Mouse (Mus musculus) liver, embryonic 18 days (tissue): ENCODE measurements around the gene Trim40. TPM values are rescaled to one million over a fixed set of nuclear protein-coding genes. Genes with fewer than 3 reads are reported as not detected.

Source experiments
- polyA plus RNA-seq: library from polyadenylated mRNA; depleted of rRNA; stranded (reverse); fragments of >200 nt; gene quantifications from 2 replicates; pipeline ENCODE4 v1.2.3, GENCODE M21; 2012; rRNA removed

Gene Trim40
- 0.01 TPM in 1 of 2 replicates, not detected in the other for polyA plus RNA-seq

GRCm38 (mm10) chr17:36890073-36890903, at the start of gene Trim40:
Gene Trim40, minus strand, starts transcription at chr17:36890123.

DNA sequence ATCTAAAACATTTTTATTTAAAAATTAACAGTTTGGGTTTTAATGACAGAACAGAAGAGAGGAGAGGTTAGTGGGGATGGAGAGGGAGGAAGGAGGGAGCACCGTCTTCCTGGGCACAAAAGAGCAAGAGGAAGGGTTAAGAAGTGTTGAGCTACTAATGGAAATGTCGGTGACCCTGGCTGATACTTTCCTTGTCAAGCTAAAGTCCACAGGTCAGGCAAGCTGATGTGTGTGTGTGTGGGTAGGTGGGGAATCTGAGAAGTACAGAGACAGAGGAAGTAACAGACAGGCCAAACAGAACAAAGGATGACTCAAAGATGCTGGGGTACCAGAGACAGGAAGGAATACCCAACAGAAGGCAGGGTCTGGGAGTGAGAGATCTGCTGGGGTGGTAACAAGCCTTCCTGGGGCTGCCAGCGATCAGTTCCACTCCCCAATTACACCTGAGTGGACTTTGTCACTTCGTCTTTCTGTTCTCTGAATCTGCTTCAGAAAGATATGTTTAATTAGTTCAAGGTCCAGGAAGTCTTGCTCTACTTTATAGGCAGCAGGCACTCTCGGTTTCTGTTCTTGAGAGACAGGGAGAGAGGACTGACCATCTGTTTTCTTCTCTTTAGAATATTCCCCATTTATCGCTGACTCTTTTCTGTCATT, 7.8 kb upstream of the Trim40 start, which contains the start of gene Trim31:
Gene Trim31, plus strand, starts transcription at position 567 of the 654 bp plus-strand sequence.

GRCm38 (mm10) chr17:36869284-36869954, 20.5 kb downstream of the Trim40 start, which contains the start of gene Trim10:
Gene Trim10, plus strand, starts transcription at chr17:36869574.

DNA sequence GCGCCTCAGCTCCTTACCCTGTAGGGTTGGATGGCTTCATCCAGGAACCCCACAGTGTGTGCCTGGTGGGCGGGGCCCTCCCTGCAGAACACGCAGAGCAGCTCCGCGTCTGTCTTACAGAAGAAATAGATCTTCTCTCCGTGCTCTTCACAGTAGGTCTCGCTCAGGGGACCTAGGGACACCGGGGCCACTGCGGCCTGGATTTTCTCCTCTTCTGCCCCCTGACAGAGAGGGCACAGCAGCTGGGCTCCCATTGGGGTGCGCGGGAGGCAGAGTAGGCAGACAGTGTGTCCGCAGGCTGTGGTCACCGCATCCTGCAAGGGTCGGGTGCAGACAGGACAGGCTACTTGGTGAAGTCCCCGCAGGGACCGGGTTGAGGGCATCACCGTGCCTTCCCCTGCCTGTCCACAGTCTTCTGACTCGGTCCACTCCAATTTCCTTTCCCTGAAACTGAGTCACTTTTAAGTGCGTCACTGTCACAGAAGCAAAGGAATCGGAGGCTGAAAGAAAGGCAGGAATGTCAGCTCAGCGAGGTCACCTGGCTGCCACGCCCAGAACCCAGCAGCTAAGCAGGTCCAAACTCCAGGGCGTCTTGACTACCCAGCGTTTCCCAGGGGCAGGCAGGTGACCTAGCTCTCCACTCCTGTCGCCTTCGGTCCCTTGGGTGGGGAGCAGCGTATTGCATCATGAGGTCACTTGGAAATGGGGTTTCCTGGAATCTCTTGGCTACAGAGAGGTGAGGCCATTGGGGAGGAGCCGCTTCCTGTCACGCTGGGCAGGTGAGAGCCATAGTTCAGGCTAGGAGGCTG, 23.0 kb downstream of the Trim40 start, which contains the start of gene Trim15:
Gene Trim15, minus strand, starts transcription at position 492 of the 809 bp plus-strand sequence.

GRCm38 (mm10) chr17:36836874-36837647, 52.9 kb downstream of the Trim40 start, which contains the start of gene Trim26:
Gene Trim26, plus strand, starts transcription at chr17:36837134.

Other genes with a start within 250 kb of the Trim40 start
- gene H2-M9, start 247.5 kb downstream of the Trim40 start, polyA plus RNA-seq, result not detected in 2 replicates
- not detected in 2 replicates for gene H2-M1, start 217.9 kb downstream of the Trim40 start, polyA plus RNA-seq
- gene H2-M10.5, start 117.2 kb downstream of the Trim40 start, polyA plus RNA-seq, result not detected in 2 replicates
- gene H2-M10.6, start 78.0 kb downstream of the Trim40 start, polyA plus RNA-seq, result not detected in 2 replicates
- 19.4 and 23.3 TPM in 2 replicates for gene Trim26, start 53.0 kb downstream of the Trim40 start, polyA plus RNA-seq
- gene Trim15, start 22.9 kb downstream of the Trim40 start, polyA plus RNA-seq, result 0.25 and 0.42 TPM in 2 replicates
- 37.1 and 43.0 TPM in 2 replicates for gene Trim10, start 20.5 kb downstream of the Trim40 start, polyA plus RNA-seq
- 0.04 TPM in 1 of 2 replicates, not detected in the other for gene Trim31, start 8.0 kb upstream of the Trim40 start, polyA plus RNA-seq
- gene Rnf39, start 52.8 kb upstream of the Trim40 start, polyA plus RNA-seq, result 0.05 and 0.07 TPM in 2 replicates
- 31.3 and 33.2 TPM in 2 replicates for gene Ppp1r11, start 61.6 kb upstream of the Trim40 start, polyA plus RNA-seq
- 15.5 and 17.6 TPM in 2 replicates for gene Znrd1, start 68.4 kb upstream of the Trim40 start, polyA plus RNA-seq
- gene Znrd1as, start 68.5 kb upstream of the Trim40 start, polyA plus RNA-seq, result 3.4 and 4.2 TPM in 2 replicates
- not detected in 2 replicates for gene 2410137M14Rik, start 91.1 kb upstream of the Trim40 start, polyA plus RNA-seq
- gene H2-M5, start 99.4 kb upstream of the Trim40 start, polyA plus RNA-seq, result 0.08 and 0.10 TPM in 2 replicates
- gene Zfp57, start 111.0 kb upstream of the Trim40 start, polyA plus RNA-seq, result 4.5 and 5.2 TPM in 2 replicates
- gene Mog, start 133.3 kb upstream of the Trim40 start, polyA plus RNA-seq, result not detected in 2 replicates
- gene Gabbr1, start 155.8 kb upstream of the Trim40 start, polyA plus RNA-seq, result 3.1 and 5.1 TPM in 2 replicates
- not detected in 2 replicates for gene Olfr90, start 198.4 kb upstream of the Trim40 start, polyA plus RNA-seq
- gene Olfr91, start 208.2 kb upstream of the Trim40 start, polyA plus RNA-seq, result not detected in 2 replicates
- gene Olfr92, start 230.0 kb upstream of the Trim40 start, polyA plus RNA-seq, result not detected in 2 replicates